ENCODE assay signal across 14 mouse cellular contexts in genomic region chr6:86356956-86357355, GRCm38 (mm10). TPM values are rescaled to one million over a fixed set of nuclear protein-coding genes. Genes with fewer than 3 reads are reported as not detected.
DNase-seq lines count a peak whose midpoint lies in the region.
"Had no signal": no experiment of that assay in that cellular context is flagged by ENCODE, and none has a peak within 500 bp of the region (broad histone marks: within the 10 kb centered on the region; RNA-seq: fewer than 3 reads in every experiment).

No protein-coding gene starts in this region.

- peak; percentile 37 for DNase-seq in heart, adult 11 months
- DNase-seq in heart, adult 18-20 months = no peak
- DNase-seq in thymus, postnatal 0 days (ENCODE audit: low spot score) = peak; percentile 76
- DNase-seq in thymus, postnatal 36 days = peak; percentile 50 to 59
- DNase-seq in spleen, postnatal 4 days (ENCODE audit: low spot score in 2 of 2) = no peak
- DNase-seq in cerebellum, adult 8-10 months = no peak
- no peak for DNase-seq in cerebellum, adult 9-10 months
- DNase-seq: adrenal gland, postnatal 10 days; B cell, adult 2 months; cerebellum, adult 11 months; cerebellum, adult 9-11 months; cerebellum, postnatal 36 days; embryo, embryonic 11 days; gastrocnemius, postnatal 36 days had no signal

RNA-seq across cellular contexts. Expression of gene Fam136a, which starts 8.5 kb away (rescaled TPM):
- total RNA-seq in heart, adult 18-20 months (2021) = 10 to 100 TPM; 28.6 to 28.7 TPM
- polyA plus RNA-seq in thymus, postnatal 0 days (2015; fragmentation: Nextera tagmentation; extraction: Ambion mirVana) = 77.1 and 83.0 TPM in 2 replicates

RNA-seq across cellular contexts. Expression of gene Snrpg, which starts 14.1 kb away (rescaled TPM):
- 10 to 100 TPM; 41.2 to 48.5 TPM for total RNA-seq in heart, adult 18-20 months (2021)
- polyA plus RNA-seq in thymus, postnatal 0 days (2015; fragmentation: Nextera tagmentation; extraction: Ambion mirVana) = 649 and 709 TPM in 2 replicates

RNA-seq across cellular contexts. Expression of gene Pcyox1, which starts 40.0 kb away (rescaled TPM):
- total RNA-seq in heart, adult 18-20 months (2021) = 10 to 100 TPM; 81.9 to 86.8 TPM
- 28.8 and 32.8 TPM in 2 replicates for polyA plus RNA-seq in thymus, postnatal 0 days (2015; fragmentation: Nextera tagmentation; extraction: Ambion mirVana)

RNA-seq across cellular contexts. Expression of gene Tia1, which starts 47.1 kb away (rescaled TPM):
- 10 to 100 TPM; 17.2 to 19.3 TPM for total RNA-seq in heart, adult 18-20 months (2021)
- 170 and 184 TPM in 2 replicates for polyA plus RNA-seq in thymus, postnatal 0 days (2015; fragmentation: Nextera tagmentation; extraction: Ambion mirVana)

Comparison
In these comparisons a context has a peak if more than half of its experiments do, and no peak if none do; other contexts are left out.
1. DNase-seq: peak in heart, adult 11 months (single experiment), thymus, postnatal 0 days (single experiment) and thymus, postnatal 36 days (2 of 2); none in heart, adult 18-20 months (0 of 2), spleen, postnatal 4 days (0 of 2), cerebellum, adult 8-10 months (single experiment) and cerebellum, adult 9-10 months (single experiment).